Mouse (Mus musculus) mammary gland, adult 2 months (tissue): Measurements from ENCODE around the gene Trim43c. TPM values are rescaled to one million over a fixed set of nuclear protein-coding genes. Genes with fewer than 3 reads are reported as not detected.

ENCODE experiments used
- polyA plus RNA-seq: library from polyadenylated mRNA; depleted of rRNA; stranded (reverse); fragments of >200 nt; gene quantifications from 2 replicates; pipeline ENCODE4 v1.2.3, GENCODE M21; 2012; ENCODE audit warnings: low replicate concordance; rRNA removed

Trim43c gene
- polyA plus RNA-seq, result not detected in 2 replicates

DNA sequence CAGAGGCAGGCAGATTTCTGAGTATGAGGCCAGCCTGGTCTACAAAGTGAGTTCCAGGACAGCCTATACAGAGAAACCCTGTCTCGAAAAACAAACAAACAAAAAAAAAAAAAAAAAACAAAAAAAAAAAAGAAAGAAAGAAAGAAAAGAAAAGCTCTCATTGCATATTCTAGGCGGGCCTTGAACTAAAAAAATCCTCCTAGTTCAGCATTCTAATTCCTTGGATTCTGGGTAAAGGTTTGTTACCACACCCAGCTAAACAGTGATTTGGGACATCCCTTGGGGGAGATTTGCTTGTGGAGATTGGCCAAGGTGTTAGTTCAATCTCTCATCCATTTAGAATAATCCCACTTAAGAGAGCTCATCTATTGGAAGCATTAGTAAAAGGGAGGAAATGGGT lies at the start of gene Trim43c:
Trim43c (plus strand) TSS at position 301 of the 400 bp plus-strand sequence.

Other genes with a start within 250 kb of the Trim43c start
- gene Mthfsl, start 118.9 kb upstream of the Trim43c start, polyA plus RNA-seq, result 13.3 and 19.5 TPM in 2 replicates
- 4.0 and 6.6 TPM in 2 replicates for gene Bcl2a1d, start 107.2 kb upstream of the Trim43c start, polyA plus RNA-seq
- 2.9 and 3.5 TPM in 2 replicates for gene Bcl2a1a, start 117.7 kb downstream of the Trim43c start, polyA plus RNA-seq